Mouse (Mus musculus) adrenal gland, postnatal 4 days (tissue): ENCODE results near the gene Sarnp. TPM values are rescaled to one million over a fixed set of nuclear protein-coding genes. Genes with fewer than 3 reads are reported as not detected.
A peak's percentile ranks its signal among the peaks of the same experiment; 100 is the strongest.

ENCODE experiments used
- DNase-seq, 2 experiments: peaks; one replicate each; pipeline ENCODE4 v3.0.0; 2021 to 2022; ENCODE audit warnings: low spot score in 2 of 2, mixed read lengths in 2 of 2
- long read RNA-seq, 2 experiments: library from polyadenylated mRNA; stranded (forward); transcript quantifications; one replicate each; pipeline ENCODE4 v2.0.0; 2021
- total RNA-seq, 2 experiments: library from RNA; stranded (reverse); gene quantifications; 2 replicates each; pipeline ENCODE4 v1.2.3; 2021

The Sarnp gene
- 10 to 100 TPM; 52.2 to 64.4 TPM for total RNA-seq
- long read RNA-seq, experiment 1, transcript Sarnp-201 (11 exons, 918 nt) = major isoform, 79 of 151 reads
- long read RNA-seq, experiment 1, partial matches to known transcripts = 19 of 151 reads
- long read RNA-seq, experiment 1, other reads (novel, unspliced or antisense) = 52 of 151 reads
- long read RNA-seq, experiment 2, transcript Sarnp-201 (11 exons, 918 nt) = major isoform, 56 of 125 reads
- long read RNA-seq, experiment 2, partial matches to known transcripts = 17 of 125 reads
- long read RNA-seq, experiment 2, other reads (novel, unspliced or antisense) = 52 of 125 reads

GRCm38 (mm10) chr10:128817033-128817432, at the start of gene Sarnp:
TSS of gene Sarnp (plus strand) at chr10:128817333.
- DNase-seq = no peak

GRCm38 (mm10) chr10:128772895-128773294, 44.2 kb upstream of the Sarnp start:
- no peak for DNase-seq

- no peak for DNase-seq
Observed at GRCm38 (mm10) chr10:128773685-128774084, 43.4 kb upstream of the Sarnp start.

- no peak for DNase-seq
Observed at GRCm38 (mm10) chr10:128778441-128778840, 38.7 kb upstream of the Sarnp start.

GRCm38 (mm10) chr10:128779011-128779795, 37.9 kb upstream of the Sarnp start:
- DNase-seq = no peak

- DNase-seq = no peak
Observed at GRCm38 (mm10) chr10:128780200-128780599, 36.9 kb upstream of the Sarnp start.

GRCm38 (mm10) chr10:128790398-128791124, 26.6 kb upstream of the Sarnp start, which contains the start of gene Mmp19:
TSS of gene Mmp19 (plus strand) at chr10:128790910.
- no peak for DNase-seq

GRCm38 (mm10) chr10:128792041-128792440, 25.1 kb upstream of the Sarnp start:
- no peak for DNase-seq

- DNase-seq = no peak
Observed at GRCm38 (mm10) chr10:128793258-128793657, 23.9 kb upstream of the Sarnp start.

GRCm38 (mm10) chr10:128794391-128794790, 22.7 kb upstream of the Sarnp start:
- no peak for DNase-seq

- no peak for DNase-seq
Observed at GRCm38 (mm10) chr10:128795581-128795980, 21.6 kb upstream of the Sarnp start.

- DNase-seq = no peak
Observed at GRCm38 (mm10) chr10:128798676-128799075, 18.5 kb upstream of the Sarnp start.

GRCm38 (mm10) chr10:128801981-128802495, 15.1 kb upstream of the Sarnp start:
- no peak for DNase-seq

GRCm38 (mm10) chr10:128802956-128803355, 14.2 kb upstream of the Sarnp start:
- DNase-seq = no peak

- DNase-seq = no peak
Observed at GRCm38 (mm10) chr10:128803361-128803760, 13.8 kb upstream of the Sarnp start.

- DNase-seq = peak in 1 of 2 experiments; percentile 30
Observed at GRCm38 (mm10) chr10:128803771-128804270, 13.3 kb upstream of the Sarnp start, which contains the start of gene Dnajc14. TSS of gene Dnajc14 (plus strand) at chr10:128804062.

- DNase-seq = peak in 1 of 2 experiments; percentile 37
Observed at GRCm38 (mm10) chr10:128804271-128805091, 12.7 kb upstream of the Sarnp start, which contains the start of gene Tmem198b. TSS of gene Tmem198b (minus strand) at chr10:128804370.

- DNase-seq = peak; percentile 82 to 94
Observed at GRCm38 (mm10) chr10:128805092-128806000, 11.8 kb upstream of the Sarnp start.

GRCm38 (mm10) chr10:128806086-128806485, 11.0 kb upstream of the Sarnp start:
- DNase-seq = no peak
